Mouse (Mus musculus) frontal cortex, adult (tissue): Measurements from ENCODE around the gene Castor2.

Experiments
- ATAC-seq: cut with Nextera tagmentation; 2 replicates; pipeline ENCODE4 v1.9.2; 2017; ENCODE audit warnings: mild to moderate bottlenecking, moderate library complexity, mixed read lengths; ENCODE audit not compliant: low TSS enrichment

Castor2 gene

GRCm38 (mm10) chr5:134099496-134100211 is at the start of gene Castor2:
Castor2 (plus strand) TSS chr5:134099711.
- ATAC-seq: peak; percentile 95

GRCm38 (mm10) chr5:134050711-134051110 is 48.8 kb upstream of the Castor2 start:
- no peak for ATAC-seq

GRCm38 (mm10) chr5:134052614-134053013 is 46.9 kb upstream of the Castor2 start:
- ATAC-seq: no peak

- ATAC-seq: no peak
Measured at GRCm38 (mm10) chr5:134054496-134054895, 45.0 kb upstream of the Castor2 start.

GRCm38 (mm10) chr5:134058793-134059352 is 40.6 kb upstream of the Castor2 start:
- no peak for ATAC-seq

GRCm38 (mm10) chr5:134063362-134064064 is 36.0 kb upstream of the Castor2 start:
- peak; percentile 90 for ATAC-seq

- no peak for ATAC-seq
Measured at GRCm38 (mm10) chr5:134066261-134066660, 33.2 kb upstream of the Castor2 start.

- peak; percentile 80 for ATAC-seq
Measured at GRCm38 (mm10) chr5:134067924-134068323, 31.6 kb upstream of the Castor2 start.

- ATAC-seq: no peak
Measured at GRCm38 (mm10) chr5:134073512-134074041, 25.9 kb upstream of the Castor2 start.

- no peak for ATAC-seq
Measured at GRCm38 (mm10) chr5:134074368-134074767, 25.1 kb upstream of the Castor2 start.

- ATAC-seq: no peak
Measured at GRCm38 (mm10) chr5:134076175-134076574, 23.3 kb upstream of the Castor2 start.

GRCm38 (mm10) chr5:134080685-134081548 is 18.6 kb upstream of the Castor2 start:
- no peak for ATAC-seq

- ATAC-seq: no peak
Measured at GRCm38 (mm10) chr5:134085227-134085626, 14.3 kb upstream of the Castor2 start.

GRCm38 (mm10) chr5:134085887-134086639 is 13.4 kb upstream of the Castor2 start:
- ATAC-seq: no peak

- peak; percentile 65 for ATAC-seq
Measured at GRCm38 (mm10) chr5:134087211-134087610, 12.3 kb upstream of the Castor2 start.

- ATAC-seq: no peak
Measured at GRCm38 (mm10) chr5:134095766-134096165, 3.7 kb upstream of the Castor2 start.

- ATAC-seq: no peak
Measured at GRCm38 (mm10) chr5:134098341-134098902, 1.1 kb upstream of the Castor2 start.

GRCm38 (mm10) chr5:134098976-134099375 is 535 bp upstream of the Castor2 start:
- ATAC-seq: peak; percentile 46

- no peak for ATAC-seq
Measured at GRCm38 (mm10) chr5:134100232-134100771, 791 bp downstream of the Castor2 start.

- no peak for ATAC-seq
Measured at GRCm38 (mm10) chr5:134101322-134101721, 1.8 kb downstream of the Castor2 start.
